Mouse (Mus musculus): ENCODE data around the gene Alg6. TPM values are rescaled to one million over a fixed set of nuclear protein-coding genes. Genes with fewer than 3 reads are reported as not detected.

The Alg6 gene
- 20.6 and 21.0 TPM in 2 replicates for polyA plus RNA-seq (2015; fragmentation: Nextera tagmentation; extraction: Ambion mirVana)

DNA sequence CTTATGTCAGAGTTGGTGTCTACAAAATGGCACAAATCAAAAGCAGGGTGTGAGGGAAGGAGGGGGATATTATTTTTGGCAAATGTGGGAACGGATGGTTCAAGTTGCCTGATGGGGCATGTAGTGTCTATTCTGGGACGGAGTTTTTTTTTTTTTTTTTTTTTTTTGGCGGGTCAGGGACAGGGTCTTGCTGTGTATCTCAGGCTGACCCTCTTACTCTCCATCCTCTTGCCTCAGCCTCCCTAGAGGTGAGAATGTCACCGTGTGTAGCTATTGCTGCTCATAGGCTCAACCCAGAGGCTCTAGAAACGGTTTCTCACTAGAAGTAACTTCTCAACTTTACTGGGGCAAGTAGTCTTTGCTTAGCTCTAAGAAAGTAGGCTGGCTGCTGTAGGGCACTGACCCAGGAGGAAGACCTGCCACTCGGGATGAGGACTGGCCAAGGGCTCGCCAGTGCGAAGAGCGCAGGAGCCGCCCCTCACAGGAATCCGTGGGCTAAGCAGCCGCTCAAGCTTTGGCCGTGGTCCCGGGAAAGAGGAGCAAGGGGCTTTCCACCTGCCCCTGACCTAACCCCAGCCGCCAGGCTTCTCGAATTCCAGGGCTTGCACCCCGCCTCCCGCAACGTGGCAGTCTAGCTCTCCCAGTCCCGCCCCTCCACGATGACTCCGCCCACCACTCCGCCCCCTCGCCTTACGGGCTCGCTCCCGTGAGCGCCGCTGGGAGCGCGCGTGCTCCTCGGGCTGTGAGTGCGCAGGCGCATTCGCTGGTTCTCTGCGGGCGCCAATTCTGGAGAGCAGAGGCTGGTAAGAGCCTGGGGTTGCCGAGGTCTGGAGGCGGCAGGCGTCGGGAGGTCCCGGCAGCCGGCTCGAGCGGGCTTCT is at the start of gene Alg6:
TSS of gene Alg6 (plus strand) at position 761 of the 879 bp plus-strand sequence.
- Histone ChIP-seq H3K4me3 (ENCODE audit: low read length) (peak within 1 kb of the TSS; percentile 79), H3K9me3 (ENCODE audit: control insufficient read depth, low read length) (no peaks in the 10 kb centered on the region), H3K4me2 (ENCODE audit: low read depth, low read length) (peak within 1 kb of the TSS; percentile 77), H3K36me3 (ENCODE audit: control insufficient read depth, insufficient read depth, low read length) (no peaks in the 10 kb centered on the region), H3K27me3 (replicated peaks; ENCODE audit: control insufficient read depth, insufficient read depth, low read length) (no peaks in the 10 kb centered on the region), H3K9ac (ENCODE audit: low read depth, low read length) (peak within 1 kb of the TSS; percentile 86), H3K27ac (ENCODE audit: low read length) (peak within 1 kb of the TSS; percentile 61; the same call in 1 of the 2 replicates), H3K4me1 (ENCODE audit: control insufficient read depth, insufficient read depth, low read length) (peaks cover 8% of the 10 kb centered on the region)
- 3% methylated on average over 46 of the region's 46 CpGs for whole genome bisulfite sequencing
- peak; percentile 96 for ATAC-seq

DNA sequence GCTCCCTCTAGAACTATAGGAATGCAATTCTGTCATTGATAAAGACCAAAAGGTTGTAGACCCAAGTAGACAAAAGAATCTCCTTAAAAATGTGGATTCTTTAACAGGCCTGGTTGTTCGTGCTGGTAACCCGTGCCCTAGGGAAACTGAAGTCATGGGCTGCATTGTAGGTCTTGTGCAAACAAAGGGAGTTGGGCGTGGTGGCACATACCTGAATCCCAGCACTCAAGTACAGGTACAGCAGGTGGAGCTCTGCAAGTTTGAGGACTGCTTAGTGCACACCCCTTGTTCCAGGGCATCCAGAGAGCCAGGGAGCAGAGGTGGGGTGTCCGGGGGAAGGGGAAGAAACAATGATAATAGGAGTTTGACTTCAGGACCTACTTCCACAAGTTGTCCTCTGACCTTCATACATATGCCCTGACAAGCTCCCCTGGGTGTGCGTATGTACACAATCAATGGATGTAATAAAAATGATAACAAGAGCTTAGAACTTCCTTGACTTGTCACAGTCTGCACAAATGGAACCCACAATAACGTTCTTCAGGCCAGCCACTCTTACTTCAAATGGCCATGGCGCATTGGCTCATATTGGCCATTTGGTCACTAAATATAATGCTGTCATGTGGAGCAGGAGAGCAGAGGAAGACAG is 45.1 kb upstream of the Alg6 start:
- no peak overlapping the region for H3K9ac ChIP-seq (ENCODE audit: low read depth, low read length)
- ATAC-seq: peak; percentile 79
- WGBS: 72% methylated on average over 7 of the region's 7 CpGs
- H3K4me1 ChIP-seq (ENCODE audit: control insufficient read depth, insufficient read depth, low read length): no peaks in the 10 kb centered on the region
- H3K9me3 ChIP-seq (ENCODE audit: control insufficient read depth, low read length): no peaks in the 10 kb centered on the region
- no peaks in the 10 kb centered on the region for H3K36me3 ChIP-seq (ENCODE audit: control insufficient read depth, insufficient read depth, low read length)
- peaks cover 6% of the 10 kb centered on the region; the same call in 1 of the 2 replicates for H3K27me3 ChIP-seq (replicated peaks; ENCODE audit: control insufficient read depth, insufficient read depth, low read length)
- no peak overlapping the region for H3K4me3 ChIP-seq (ENCODE audit: low read length)
- no peak overlapping the region for H3K27ac ChIP-seq (ENCODE audit: low read length)
- H3K4me2 ChIP-seq (ENCODE audit: low read depth, low read length): no peak overlapping the region

GRCm38 (mm10) chr4:99675191-99675590 is 40.3 kb upstream of the Alg6 start:
- H3K4me2 ChIP-seq (ENCODE audit: low read depth, low read length): no peak overlapping the region
- no peaks in the 10 kb centered on the region for H3K27me3 ChIP-seq (replicated peaks; ENCODE audit: control insufficient read depth, insufficient read depth, low read length)
- no peak overlapping the region for H3K9ac ChIP-seq (ENCODE audit: low read depth, low read length)
- no peaks in the 10 kb centered on the region for H3K36me3 ChIP-seq (ENCODE audit: control insufficient read depth, insufficient read depth, low read length)
- H3K4me1 ChIP-seq (ENCODE audit: control insufficient read depth, insufficient read depth, low read length): no peaks in the 10 kb centered on the region
- no peak overlapping the region for H3K27ac ChIP-seq (ENCODE audit: low read length)
- H3K4me3 ChIP-seq (ENCODE audit: low read length): no peak overlapping the region
- ATAC-seq: no peak
- H3K9me3 ChIP-seq (ENCODE audit: control insufficient read depth, low read length): no peaks in the 10 kb centered on the region

GRCm38 (mm10) chr4:99683941-99684340 is 31.5 kb upstream of the Alg6 start:
- H3K4me2 ChIP-seq (ENCODE audit: low read depth, low read length): no peak overlapping the region
- no peaks in the 10 kb centered on the region for H3K9me3 ChIP-seq (ENCODE audit: control insufficient read depth, low read length)
- ATAC-seq: no peak
- H3K36me3 ChIP-seq (ENCODE audit: control insufficient read depth, insufficient read depth, low read length): no peaks in the 10 kb centered on the region
- no peaks in the 10 kb centered on the region for H3K4me1 ChIP-seq (ENCODE audit: control insufficient read depth, insufficient read depth, low read length)
- no peak overlapping the region for H3K4me3 ChIP-seq (ENCODE audit: low read length)
- H3K9ac ChIP-seq (ENCODE audit: low read depth, low read length): no peak overlapping the region
- WGBS: 76% methylated on average over 6 of the region's 6 CpGs
- no peaks in the 10 kb centered on the region for H3K27me3 ChIP-seq (replicated peaks; ENCODE audit: control insufficient read depth, insufficient read depth, low read length)
- no peak overlapping the region for H3K27ac ChIP-seq (ENCODE audit: low read length)

DNA sequence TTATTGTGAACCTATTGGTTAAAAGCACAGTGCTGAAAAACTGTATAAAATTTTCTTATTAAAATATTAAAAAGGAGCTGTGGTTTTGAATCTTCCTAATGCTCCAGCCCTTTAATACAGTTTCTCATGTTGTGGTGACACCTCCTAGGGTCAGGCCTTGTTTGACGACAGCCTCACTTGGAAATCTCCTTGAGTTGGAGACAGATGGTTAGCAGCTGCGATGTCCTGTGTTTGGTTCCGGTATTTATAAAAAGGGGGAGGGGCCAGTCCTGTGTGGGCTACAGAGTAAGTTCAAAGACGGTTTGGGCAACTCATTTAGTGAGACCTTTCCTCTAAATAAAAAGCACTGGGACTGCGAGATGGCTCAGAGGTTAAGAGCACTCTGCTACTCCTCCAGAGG is 29.2 kb upstream of the Alg6 start:
- Histone ChIP-seq H3K9ac (ENCODE audit: low read depth, low read length) (no peak overlapping the region), H3K27ac (ENCODE audit: low read length) (no peak overlapping the region), H3K4me3 (ENCODE audit: low read length) (no peak overlapping the region), H3K4me2 (ENCODE audit: low read depth, low read length) (no peak overlapping the region), H3K4me1 (ENCODE audit: control insufficient read depth, insufficient read depth, low read length) (no peaks in the 10 kb centered on the region), H3K9me3 (ENCODE audit: control insufficient read depth, low read length) (no peaks in the 10 kb centered on the region), H3K27me3 (replicated peaks; ENCODE audit: control insufficient read depth, insufficient read depth, low read length) (no peaks in the 10 kb centered on the region), H3K36me3 (ENCODE audit: control insufficient read depth, insufficient read depth, low read length) (no peaks in the 10 kb centered on the region)
- 50% methylated on average over 5 of the region's 5 CpGs for WGBS
- ATAC-seq: no peak

GRCm38 (mm10) chr4:99712583-99713183 is 2.8 kb upstream of the Alg6 start:
- WGBS: 86% methylated on average over 6 of the region's 6 CpGs
- Histone ChIP-seq H3K9ac (ENCODE audit: low read depth, low read length) (no peak overlapping the region), H3K27me3 (replicated peaks; ENCODE audit: control insufficient read depth, insufficient read depth, low read length) (no peaks in the 10 kb centered on the region), H3K27ac (ENCODE audit: low read length) (no peak overlapping the region), H3K36me3 (ENCODE audit: control insufficient read depth, insufficient read depth, low read length) (no peaks in the 10 kb centered on the region), H3K4me1 (ENCODE audit: control insufficient read depth, insufficient read depth, low read length) (peaks cover 8% of the 10 kb centered on the region), H3K4me2 (ENCODE audit: low read depth, low read length) (no peak overlapping the region), H3K9me3 (ENCODE audit: control insufficient read depth, low read length) (no peaks in the 10 kb centered on the region), H3K4me3 (ENCODE audit: low read length) (no peak overlapping the region)
- no peak for ATAC-seq

DNA sequence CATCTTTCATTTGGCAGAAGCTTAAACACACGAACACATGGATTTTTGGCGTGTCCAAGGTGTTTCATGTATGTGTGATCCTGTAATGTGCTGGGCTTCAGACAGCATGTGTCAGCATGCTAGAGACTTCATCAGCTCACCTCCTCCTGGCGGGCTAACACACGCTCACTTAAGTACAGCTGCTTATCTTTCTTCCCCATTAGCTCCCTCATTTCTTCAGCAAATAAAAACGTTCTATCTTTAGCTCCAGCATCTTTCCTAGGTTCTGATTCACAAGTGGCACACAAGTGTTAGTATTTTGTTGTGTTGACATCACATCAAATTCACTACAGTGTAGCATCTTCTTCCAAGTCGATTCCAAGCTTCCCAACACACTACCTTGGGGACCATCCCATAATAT is 1.5 kb upstream of the Alg6 start:
- peaks cover 8% of the 10 kb centered on the region for H3K4me1 ChIP-seq (ENCODE audit: control insufficient read depth, insufficient read depth, low read length)
- H3K9ac ChIP-seq (ENCODE audit: low read depth, low read length): no peak overlapping the region
- H3K4me2 ChIP-seq (ENCODE audit: low read depth, low read length): no peak overlapping the region
- ATAC-seq: no peak
- no peaks in the 10 kb centered on the region for H3K27me3 ChIP-seq (replicated peaks; ENCODE audit: control insufficient read depth, insufficient read depth, low read length)
- 85% methylated on average over 6 of the region's 6 CpGs for WGBS
- H3K9me3 ChIP-seq (ENCODE audit: control insufficient read depth, low read length): no peaks in the 10 kb centered on the region
- H3K36me3 ChIP-seq (ENCODE audit: control insufficient read depth, insufficient read depth, low read length): no peaks in the 10 kb centered on the region
- H3K27ac ChIP-seq (ENCODE audit: low read length): no peak overlapping the region
- no peak overlapping the region for H3K4me3 ChIP-seq (ENCODE audit: low read length)

- Histone ChIP-seq H3K27ac (ENCODE audit: low read length) (peak overlapping the region; percentile 61; the same call in 1 of the 2 replicates), H3K27me3 (replicated peaks; ENCODE audit: control insufficient read depth, insufficient read depth, low read length) (no peaks in the 10 kb centered on the region)
- WGBS: 25% methylated on average over 25 of the region's 25 CpGs
These were observed 436 bp downstream of the Alg6 start for GRCm38 (mm10) chr4:99715783-99716416.

GRCm38 (mm10) chr4:99717905-99718304 is 2.4 kb downstream of the Alg6 start:
- WGBS: 45% methylated on average over 4 of the region's 4 CpGs
- H3K4me2 ChIP-seq (ENCODE audit: low read depth, low read length): no peak overlapping the region

More at GRCm38 (mm10) chr4:99715783-99716416, 436 bp downstream of the Alg6 start:
- ATAC-seq: no peak; the same call in none of the 2 replicates
- Histone ChIP-seq H3K4me2 (ENCODE audit: low read depth, low read length) (peak overlapping the region; percentile 77), H3K9me3 (ENCODE audit: control insufficient read depth, low read length) (no peaks in the 10 kb centered on the region), H3K4me3 (ENCODE audit: low read length) (peak overlapping the region; percentile 79), H3K4me1 (ENCODE audit: control insufficient read depth, insufficient read depth, low read length) (peaks cover 8% of the 10 kb centered on the region), H3K9ac (ENCODE audit: low read depth, low read length) (peak overlapping the region; percentile 86), H3K36me3 (ENCODE audit: control insufficient read depth, insufficient read depth, low read length) (no peaks in the 10 kb centered on the region)

More at GRCm38 (mm10) chr4:99717905-99718304, 2.4 kb downstream of the Alg6 start:
- H3K4me3 ChIP-seq (ENCODE audit: low read length): no peak overlapping the region
- no peaks in the 10 kb centered on the region for H3K36me3 ChIP-seq (ENCODE audit: control insufficient read depth, insufficient read depth, low read length)
- H3K27ac ChIP-seq (ENCODE audit: low read length): no peak overlapping the region
- ATAC-seq: no peak
- no peaks in the 10 kb centered on the region for H3K9me3 ChIP-seq (ENCODE audit: control insufficient read depth, low read length)
- H3K9ac ChIP-seq (ENCODE audit: low read depth, low read length): no peak overlapping the region
- H3K4me1 ChIP-seq (ENCODE audit: control insufficient read depth, insufficient read depth, low read length): peaks cover 8% of the 10 kb centered on the region
- H3K27me3 ChIP-seq (replicated peaks; ENCODE audit: control insufficient read depth, insufficient read depth, low read length): no peaks in the 10 kb centered on the region

Measured in intestine, embryonic 16.5 days (tissue).